ENCODE assay signal across 8 mouse cellular contexts in the genomic region with DNA sequence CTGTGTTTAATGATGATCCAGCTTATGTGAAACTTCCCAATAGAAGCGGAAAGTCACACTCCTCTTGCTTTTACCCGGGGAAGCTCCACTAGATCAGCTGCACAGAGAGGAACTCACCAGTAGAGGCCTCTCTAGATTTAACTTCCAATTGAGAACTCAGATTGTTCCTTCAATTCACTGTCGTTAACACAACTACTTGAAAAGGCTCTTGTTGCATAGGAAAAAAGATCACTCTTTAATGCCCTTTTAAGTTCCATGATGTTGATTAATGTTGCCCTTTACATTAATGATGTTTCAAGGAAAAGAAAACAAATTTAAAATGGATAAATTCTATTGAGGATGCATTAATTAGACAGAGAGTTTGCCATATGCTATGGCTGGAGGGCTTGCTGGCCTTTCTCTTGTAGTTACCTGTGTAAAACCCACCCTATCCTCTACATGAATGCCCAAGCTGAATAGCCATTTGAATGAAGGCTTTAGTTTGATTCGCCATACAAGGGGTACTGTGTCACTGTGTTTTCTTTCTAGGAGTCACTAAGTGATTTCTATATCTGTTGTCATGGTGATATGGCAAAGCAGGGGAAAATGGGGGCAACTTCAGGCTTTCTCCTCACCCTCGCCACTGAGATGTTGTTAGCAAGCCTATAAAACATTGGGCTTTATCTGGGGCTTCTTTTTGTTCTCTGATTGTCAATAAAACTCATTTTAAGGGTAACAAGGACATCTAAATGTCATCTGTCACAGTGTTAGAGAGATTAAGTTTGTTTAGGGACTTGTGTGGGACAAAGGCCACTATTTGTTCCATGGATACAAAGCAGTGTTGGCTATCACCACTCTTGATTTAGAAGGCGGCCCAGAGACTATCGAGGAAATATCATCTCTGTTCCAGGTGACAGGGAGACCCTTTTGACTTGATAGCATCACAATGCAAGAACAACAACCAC.
A peak's percentile ranks its signal among the peaks of the same experiment; 100 is the strongest.
DNase-seq lines count a peak whose midpoint lies in the region; ATAC-seq and TF ChIP-seq lines count a peak whose summit lies in the region.

No protein-coding gene starts in this region.

- no peaks in the 10 kb centered on the region for H3K36me3 ChIP-seq in intestine, postnatal 0 days (ENCODE audit: control insufficient read depth, insufficient read depth)
- no peaks in the 10 kb centered on the region for H3K36me3 ChIP-seq in intestine, embryonic 15.5 days
- no peaks in the 10 kb centered on the region for H3K36me3 ChIP-seq in E14TG2a.4 (ENCODE audit: insufficient read depth, low read length)
- no peaks in the 10 kb centered on the region for H3K36me3 ChIP-seq in limb, embryonic 14.5 days (ENCODE audit: control insufficient read depth, insufficient read depth, low read length)

- no peak for TF ChIP-seq POLR2A in cortical plate, adult 2 months (IDR thresholded peaks at IDR 0.05; ENCODE audit: extremely low read depth, insufficient read depth, low read length)
- TF ChIP-seq POLR2A in limb, embryonic 14.5 days (IDR thresholded peaks at IDR 0.05; ENCODE audit: borderline replicate concordance, extremely low read depth, insufficient read depth, insufficient read length) = no peak

- peak; percentile 58 for TF ChIP-seq CTCF in intestine, postnatal 0 days (IDR thresholded peaks at IDR 0.05; ENCODE audit: low read depth)
- peak; percentile 38 for TF ChIP-seq CTCF in E14TG2a.4 (conservative IDR thresholded peaks at IDR 0.05; ENCODE audit: low read length)
- TF ChIP-seq CTCF in cortical plate, adult 2 months (IDR thresholded peaks at IDR 0.05; ENCODE audit: extremely low read depth, insufficient read depth, low read length) = peak; percentile 58; the same call in 1 of the 2 replicates

- WGBS in intestine, postnatal 0 days = 49% methylated on average over 7 of the region's 7 CpGs
- 49% methylated on average over 7 of the region's 7 CpGs for WGBS in intestine, embryonic 15.5 days
- WGBS in limb, embryonic 14.5 days = 48% methylated on average over 7 of the region's 7 CpGs

- no peak for ATAC-seq in intestine, postnatal 0 days
- ATAC-seq in intestine, embryonic 15.5 days = no peak
- ATAC-seq in limb, embryonic 14.5 days (ENCODE audit: low FRiP score, low read depth) = no peak
- no peak for ATAC-seq in erythroid progenitor cell, adult 5-6 weeks (replicated peaks; ENCODE audit: low FRiP score, poor library complexity, severe bottlenecking)

- no peak overlapping the region for H3K27ac ChIP-seq in intestine, postnatal 0 days (ENCODE audit: low read depth, low read length)
- no peak overlapping the region for H3K27ac ChIP-seq in intestine, embryonic 15.5 days
- no peak overlapping the region for H3K27ac ChIP-seq in cortical plate, adult 2 months (ENCODE audit: insufficient read depth, low read length)
- no peak overlapping the region for H3K27ac ChIP-seq in limb, embryonic 14.5 days (replicated peaks; ENCODE audit: low read depth, low read length)

- no peak overlapping the region for H3K4me2 ChIP-seq in intestine, postnatal 0 days (replicated peaks; ENCODE audit: low read depth)
- no peak overlapping the region for H3K4me2 ChIP-seq in intestine, embryonic 15.5 days (replicated peaks)
- no peak overlapping the region for H3K4me2 ChIP-seq in limb, embryonic 14.5 days (replicated peaks; ENCODE audit: low read depth, low read length, severe bottlenecking)

- H3K9ac ChIP-seq in intestine, postnatal 0 days (ENCODE audit: low read depth, low read length) = no peak overlapping the region
- H3K9ac ChIP-seq in intestine, embryonic 15.5 days = no peak overlapping the region
- H3K9ac ChIP-seq in limb, embryonic 14.5 days (ENCODE audit: low read depth, low read length, severe bottlenecking) = no peak overlapping the region

- peak; percentile 58 for DNase-seq in limb, embryonic 14.5 days (ENCODE audit: low spot score)
- no peak for DNase-seq in urinary bladder, adult 18-20 months (ENCODE audit: low spot score in 2 of 2)
- DNase-seq in adrenal gland, adult 2 months = no peak

- H3K9me3 ChIP-seq in intestine, postnatal 0 days (ENCODE audit: control insufficient read depth) = no peaks in the 10 kb centered on the region
- no peaks in the 10 kb centered on the region for H3K9me3 ChIP-seq in intestine, embryonic 15.5 days
- no peaks in the 10 kb centered on the region for H3K9me3 ChIP-seq in E14TG2a.4 (ENCODE audit: low read length)
- no peaks in the 10 kb centered on the region for H3K9me3 ChIP-seq in limb, embryonic 14.5 days (ENCODE audit: control insufficient read depth, low read length)

- no peaks in the 10 kb centered on the region for H3K4me1 ChIP-seq in intestine, postnatal 0 days (replicated peaks; ENCODE audit: control insufficient read depth, insufficient read depth, low read length)
- H3K4me1 ChIP-seq in intestine, embryonic 15.5 days (replicated peaks) = no peaks in the 10 kb centered on the region
- no peaks in the 10 kb centered on the region for H3K4me1 ChIP-seq in E14TG2a.4 (replicated peaks; ENCODE audit: low read depth, low read length)
- no peaks in the 10 kb centered on the region for H3K4me1 ChIP-seq in cortical plate, adult 2 months (ENCODE audit: control insufficient read depth, insufficient read depth, low read length)
- H3K4me1 ChIP-seq in limb, embryonic 14.5 days (ENCODE audit: control insufficient read depth, insufficient read depth, low read length) = no peaks in the 10 kb centered on the region

- H3K4me3 ChIP-seq in intestine, postnatal 0 days (ENCODE audit: low read depth, low read length) = no peak overlapping the region
- no peak overlapping the region for H3K4me3 ChIP-seq in intestine, embryonic 15.5 days (replicated peaks)
- H3K4me3 ChIP-seq in E14TG2a.4 (replicated peaks; ENCODE audit: low read length) = no peak overlapping the region
- H3K4me3 ChIP-seq in cortical plate, adult 2 months (ENCODE audit: insufficient read depth, low read length) = no peak overlapping the region
- no peak overlapping the region for H3K4me3 ChIP-seq in limb, embryonic 14.5 days (replicated peaks; ENCODE audit: low read length)

- H3K27me3 ChIP-seq in intestine, postnatal 0 days (replicated peaks; ENCODE audit: control insufficient read depth, insufficient read depth, low read length) = no peaks in the 10 kb centered on the region
- no peaks in the 10 kb centered on the region for H3K27me3 ChIP-seq in intestine, embryonic 15.5 days (replicated peaks)
- no peaks in the 10 kb centered on the region for H3K27me3 ChIP-seq in E14TG2a.4 (ENCODE audit: insufficient read depth, low read length)
- no peaks in the 10 kb centered on the region for H3K27me3 ChIP-seq in limb, embryonic 14.5 days (ENCODE audit: control insufficient read depth, insufficient read depth, low read length)
